Mouse (Mus musculus): Measurements from ENCODE around the gene Klk4. TPM values are rescaled to one million over a fixed set of nuclear protein-coding genes. Genes with fewer than 3 reads are reported as not detected.

Gene Klk4
- total RNA-seq, 2 experiments from 2014 or later, result not detected

- DNase-seq, result peak; percentile 54 to 69
Measured at GRCm38 (mm10) chr7:43919559-43920451, 38.8 kb downstream of the Klk4 start.

GRCm38 (mm10) chr7:43920582-43920981, 39.6 kb downstream of the Klk4 start:
- DNase-seq, result no peak

- no peak for DNase-seq
Measured at GRCm38 (mm10) chr7:43921087-43921486, 40.1 kb downstream of the Klk4 start.

- DNase-seq, result no peak
Measured at GRCm38 (mm10) chr7:43921941-43922340, 41.0 kb downstream of the Klk4 start.

- no peak for DNase-seq
Measured at GRCm38 (mm10) chr7:43925985-43926384, 45.0 kb downstream of the Klk4 start.

GRCm38 (mm10) chr7:43928521-43928920, 47.6 kb downstream of the Klk4 start:
- DNase-seq, result no peak

- no peak for DNase-seq
Measured at GRCm38 (mm10) chr7:43932337-43932736, 51.4 kb downstream of the Klk4 start.

- no peak for DNase-seq
Measured at GRCm38 (mm10) chr7:43933440-43933839, 52.5 kb downstream of the Klk4 start, which contains the start of gene Klk15. Gene Klk15, plus strand, starts transcription at chr7:43933740.

- DNase-seq, result no peak
Measured at GRCm38 (mm10) chr7:43934747-43935146, 53.8 kb downstream of the Klk4 start.

Other genes with a start within 250 kb of the Klk4 start
- not detected for gene Ceacam18, start 246.5 kb upstream of the Klk4 start, total RNA-seq (2021)
- 1 to 10 TPM; 1.4 to 1.6 TPM for gene Siglece, start 221.0 kb upstream of the Klk4 start, total RNA-seq (2021)
- gene Ctu1, start 209.1 kb upstream of the Klk4 start, total RNA-seq (2021), result 1 to 10 TPM; 2.7 to 3.1 TPM
- gene Klk14, start 190.7 kb upstream of the Klk4 start, total RNA-seq (2021), result under 1 TPM; 0.23 to 0.47 TPM
- gene Klk13, start 168.6 kb upstream of the Klk4 start, total RNA-seq (2021), result not detected
- not detected for gene Klk12, start 112.3 kb upstream of the Klk4 start, total RNA-seq (2021)
- under 1 TPM in 1 of 2 experiments, not detected in 1; 0.30 TPM for gene Klk11, start 106.6 kb upstream of the Klk4 start, total RNA-seq (2021)
- under 1 TPM; 0.20 to 0.49 TPM for gene Klk10, start 100.1 kb upstream of the Klk4 start, total RNA-seq (2021)
- not detected for gene Klk9, start 89.3 kb upstream of the Klk4 start, total RNA-seq (2021)
- gene Klk8, start 83.6 kb upstream of the Klk4 start, total RNA-seq (2021), result 10 to 100 TPM in 1 of 2 experiments, 1 to 10 TPM in 1; 8.9 to 10.2 TPM
- not detected for gene Klk7, start 69.9 kb upstream of the Klk4 start, total RNA-seq (2021)
- gene Klk6, start 56.7 kb upstream of the Klk4 start, total RNA-seq (2021), result not detected
- gene Klk5, start 39.2 kb upstream of the Klk4 start, total RNA-seq (2021), result not detected
- gene Klk15, start 52.6 kb downstream of the Klk4 start, total RNA-seq (2021), result not detected
- not detected for gene Klk1b8, start 69.5 kb downstream of the Klk4 start, total RNA-seq (2021)
- gene Klk1b1, start 85.6 kb downstream of the Klk4 start, total RNA-seq (2021), result not detected
- gene Klk1b9, start 94.9 kb downstream of the Klk4 start, total RNA-seq (2021), result not detected
- not detected for gene Klk1b11, start 114.7 kb downstream of the Klk4 start, total RNA-seq (2021)
- gene Klk1b26, start 131.0 kb downstream of the Klk4 start, total RNA-seq (2021), result 1 to 10 TPM; 2.8 to 4.1 TPM
- not detected for gene Klk1b27, start 171.1 kb downstream of the Klk4 start, total RNA-seq (2021)
- gene Klk1b21, start 221.2 kb downstream of the Klk4 start, total RNA-seq (2021), result not detected
- not detected for gene Klk1b22, start 231.5 kb downstream of the Klk4 start, total RNA-seq (2021)

Measured in heart, adult 18-20 months (tissue).